Mouse (Mus musculus) thymus, adult 18-20 months (tissue): ENCODE results near the gene Gm8220.
"Not testable (repeated sequence)": the region's sequence is repeated elsewhere in the genome, so short reads cannot be mapped to it uniquely, and the experiment has no call there.

Experiments
- DNase-seq, 2 experiments: peaks; one replicate each; pipeline ENCODE4 v3.0.0; 2022; ENCODE audit warnings: mixed read lengths in 2 of 2

Gene Gm8220

GRCm38 (mm10) chr14:44285280-44285679, at the start of gene Gm8220:
TSS of gene Gm8220 (plus strand) at chr14:44285580.
- DNase-seq, result not testable (repeated sequence)

- DNase-seq, result no peak
These were observed 37.3 kb upstream of the Gm8220 start for GRCm38 (mm10) chr14:44248039-44248438.

- DNase-seq, result not testable (repeated sequence)
These were observed 26.7 kb downstream of the Gm8220 start for GRCm38 (mm10) chr14:44312049-44312448.

GRCm38 (mm10) chr14:44338484-44338883, 53.1 kb downstream of the Gm8220 start, which contains the start of gene Gm5930:
TSS of gene Gm5930 (minus strand) at chr14:44338584.
- DNase-seq, result not testable (repeated sequence)
